Mouse (Mus musculus) hindbrain, embryonic 13.5 days (tissue): ENCODE measurements around the gene Mup7. TPM values are rescaled to one million over a fixed set of nuclear protein-coding genes. Genes with fewer than 3 reads are reported as not detected.
"Not testable (repeated sequence)": the region's sequence is repeated elsewhere in the genome, so short reads cannot be mapped to it uniquely, and the experiment has no call there.

Source experiments
- ATAC-seq: fragments of 200-750 bp; cut with Nextera tagmentation; 2 replicates; pipeline ENCODE4 v1.8.0; 2017; ENCODE audit warnings: moderate TSS enrichment; ENCODE audit not compliant: low FRiP score
- H3K27ac ChIP-seq: fragments of 300-500 bp; sonication (generic); 2 replicates; pipeline ENCODE4 v1.5.1; 2015; ENCODE audit warnings: inconsistent platforms, mild to moderate bottlenecking, moderate library complexity
- H3K27me3 ChIP-seq: fragments of 300-500 bp; sonication (generic); 2 replicates; pipeline ENCODE4 v1.6.1; 2015; ENCODE audit warnings: mild to moderate bottlenecking, inconsistent platforms
- H3K36me3 ChIP-seq: fragments of 300-500 bp; sonication (generic); 2 replicates; pipeline ENCODE4 v1.6.1; 2015; ENCODE audit warnings: mild to moderate bottlenecking, inconsistent platforms
- H3K4me1 ChIP-seq: fragments of 300-500 bp; sonication (generic); replicated peaks from 2 replicates; pipeline ENCODE4 v1.6.1; 2015; ENCODE audit warnings: inconsistent platforms
- H3K4me2 ChIP-seq: fragments of 300-500 bp; sonication (generic); 2 replicates; pipeline ENCODE4 v1.6.1; 2015; ENCODE audit warnings: inconsistent platforms, mild to moderate bottlenecking, moderate library complexity
- H3K4me3 ChIP-seq: fragments of 300-500 bp; sonication (generic); 2 replicates; pipeline ENCODE4 v1.5.1; 2015; ENCODE audit warnings: mild to moderate bottlenecking, inconsistent platforms
- H3K9ac ChIP-seq: fragments of 300-500 bp; sonication (generic); 2 replicates; pipeline ENCODE4 v1.6.1; 2015; ENCODE audit warnings: mild to moderate bottlenecking, inconsistent platforms
- H3K9me3 ChIP-seq: fragments of 300-500 bp; sonication (generic); 2 replicates; pipeline ENCODE4 v1.6.1; 2016; ENCODE audit warnings: inconsistent platforms
- WGBS: fragments of 180-500 bp; shearing (Covaris S2); methylation state at CpG from one replicate; pipeline ENCODE4 v1.1.7; 2015; 5-methylcytosine and 5-hydroxymethylcytosine counted together
- polyA plus RNA-seq: library from polyadenylated mRNA; unstranded; fragments of >200 nt; fragmentation: Nextera tagmentation; extraction: Ambion mirVana; gene quantifications from 2 replicates; pipeline ENCODE4 v1.2.1, GENCODE M21; 2015

The Mup7 gene
- polyA plus RNA-seq = not detected in 2 replicates

GRCm38 (mm10) chr4:60070375-60070774 is at the start of gene Mup7:
Mup7 (minus strand) TSS chr4:60070475.
- not testable (repeated sequence) for H3K27ac ChIP-seq, H3K9ac ChIP-seq, H3K4me1 ChIP-seq, H3K27me3 ChIP-seq, H3K36me3 ChIP-seq, H3K4me3 ChIP-seq, ATAC-seq, H3K9me3 ChIP-seq, H3K4me2 ChIP-seq
- 73% methylated on average over 2 of the region's 2 CpGs for WGBS

GRCm38 (mm10) chr4:60079865-60080264 is 9.6 kb upstream of the Mup7 start:
- not testable (repeated sequence) for H3K9me3 ChIP-seq, H3K4me2 ChIP-seq, H3K9ac ChIP-seq, H3K4me3 ChIP-seq, H3K4me1 ChIP-seq, H3K36me3 ChIP-seq, H3K27ac ChIP-seq, ATAC-seq, H3K27me3 ChIP-seq
- 68% methylated on average over 3 of the region's 3 CpGs for WGBS

- H3K36me3 ChIP-seq, H3K4me1 ChIP-seq, H3K4me2 ChIP-seq, ATAC-seq, H3K27me3 ChIP-seq, H3K9me3 ChIP-seq, H3K4me3 ChIP-seq, H3K9ac ChIP-seq, H3K27ac ChIP-seq: not testable (repeated sequence)
- 67% methylated on average over 13 of the region's 13 CpGs for WGBS
Observed at GRCm38 (mm10) chr4:60029334-60030111, 40.8 kb downstream of the Mup7 start.

GRCm38 (mm10) chr4:60020141-60020540 is 50.1 kb downstream of the Mup7 start:
- not testable (repeated sequence) for H3K4me1 ChIP-seq, ATAC-seq, H3K27ac ChIP-seq, H3K4me3 ChIP-seq, H3K36me3 ChIP-seq, H3K27me3 ChIP-seq, H3K4me2 ChIP-seq, H3K9me3 ChIP-seq, H3K9ac ChIP-seq
- 93% methylated on average over 7 of the region's 7 CpGs for WGBS

Other genes with a start within 250 kb of the Mup7 start
- 0.08 TPM in 1 of 2 replicates, not detected in the other for gene Slc46a2, start 155.4 kb downstream of the Mup7 start, polyA plus RNA-seq
- gene Mup4, start 109.8 kb downstream of the Mup7 start, polyA plus RNA-seq = not detected in 2 replicates
- not detected in 2 replicates for gene Mup6, start 106.2 kb downstream of the Mup7 start, polyA plus RNA-seq
- gene Mup2, start 83.8 kb upstream of the Mup7 start, polyA plus RNA-seq = not detected in 2 replicates
- not detected in 2 replicates for gene Mup8, start 152.1 kb upstream of the Mup7 start, polyA plus RNA-seq